Mouse (Mus musculus) embryonic facial prominence, embryonic 14.5 days (tissue): ENCODE data around the gene Pimreg. TPM values are rescaled to one million over a fixed set of nuclear protein-coding genes. Genes with fewer than 3 reads are reported as not detected.

Experiments
- ATAC-seq: fragments of 200-750 bp; cut with Nextera tagmentation; 2 replicates; pipeline ENCODE4 v1.8.0; 2017; ENCODE audit warnings: low read depth, moderate number of reproducible peaks, moderate TSS enrichment
- DNase-seq: peaks from one replicate; pipeline ENCODE4 v3.0.0-alpha.2; 2015; ENCODE audit warnings: low spot score
- H3K27ac ChIP-seq: fragments of 300-500 bp; sonication (generic); replicated peaks from 2 replicates; pipeline ENCODE4 v1.5.1; 2014; ENCODE audit warnings: low read depth, mild to moderate bottlenecking, low read length, moderate library complexity
- H3K27me3 ChIP-seq: fragments of 300-500 bp; sonication (generic); replicated peaks from 2 replicates; pipeline ENCODE4 v1.6.1; 2014; ENCODE audit warnings: low read length; ENCODE audit not compliant: control insufficient read depth, insufficient read depth
- H3K36me3 ChIP-seq: fragments of 300-500 bp; sonication (generic); 2 replicates; pipeline ENCODE4 v1.6.1; 2014; ENCODE audit warnings: low read length, mixed read lengths; ENCODE audit not compliant: control insufficient read depth, insufficient read depth
- H3K4me1 ChIP-seq: fragments of 300-500 bp; sonication (generic); 2 replicates; pipeline ENCODE4 v1.6.1; 2014; ENCODE audit warnings: antibody characterized with exemption, low read length; ENCODE audit not compliant: control insufficient read depth, insufficient read depth
- H3K4me2 ChIP-seq: fragments of 300-500 bp; sonication (generic); 2 replicates; pipeline ENCODE4 v1.6.1; 2014; ENCODE audit warnings: low read depth, mild to moderate bottlenecking, low read length, moderate library complexity, mixed read lengths
- H3K4me3 ChIP-seq: fragments of 300-500 bp; sonication (generic); 2 replicates; pipeline ENCODE4 v1.5.1; 2014; ENCODE audit warnings: low read depth, mild to moderate bottlenecking, low read length
- H3K9ac ChIP-seq: fragments of 300-500 bp; sonication (generic); 2 replicates; pipeline ENCODE4 v1.6.1; 2014; ENCODE audit warnings: low read depth, mild to moderate bottlenecking, low read length, moderate library complexity, mixed read lengths
- H3K9me3 ChIP-seq: fragments of 300-500 bp; sonication (generic); 2 replicates; pipeline ENCODE4 v1.6.1; 2016; ENCODE audit warnings: low read length; ENCODE audit not compliant: control insufficient read depth
- WGBS: fragments of 180-500 bp; shearing (Covaris S2); extraction: QIAGEN DNeasy Blood & Tissue Kit; methylation state at CpG from one replicate; pipeline ENCODE4 v1.1.7; 2014; 5-methylcytosine and 5-hydroxymethylcytosine counted together
- polyA plus RNA-seq: library from polyadenylated mRNA; unstranded; fragments of >200 nt; fragmentation: Nextera tagmentation; extraction: Ambion mirVana; gene quantifications from 2 replicates; pipeline ENCODE4 v1.2.1, GENCODE M21; 2014

Gene Pimreg
- polyA plus RNA-seq, 1 experiment from 2014 or later: 77.9 TPM

- H3K4me2 ChIP-seq: no peak overlapping the region
- H3K4me3 ChIP-seq: no peak overlapping the region
- no peak for DNase-seq
- H3K9me3 ChIP-seq: no peaks in the 10 kb centered on the region
- 0 out of 2 replicates have a peak overlapping the region, but pooled peaks have one; percentile 6 for H3K27ac ChIP-seq
- no peak for ATAC-seq
- H3K4me1 ChIP-seq: peaks cover 10% of the 10 kb centered on the region; the same call in 1 of the 2 replicates
- 39% methylated on average over 8 of the region's 10 CpGs for WGBS
- H3K27me3 ChIP-seq: no peaks in the 10 kb centered on the region; the same call in none of the 2 replicates
- H3K36me3 ChIP-seq: no peaks in the 10 kb centered on the region
- H3K9ac ChIP-seq: no peak overlapping the region
These were observed 18.3 kb upstream of the Pimreg start for GRCm38 (mm10) chr11:72023581-72023980.

- no peaks in the 10 kb centered on the region for H3K36me3 ChIP-seq
- H3K27me3 ChIP-seq: no peaks in the 10 kb centered on the region; the same call in none of the 2 replicates
- no peak overlapping the region for H3K9ac ChIP-seq
- H3K4me3 ChIP-seq: no peak overlapping the region
- H3K4me1 ChIP-seq: peaks cover 10% of the 10 kb centered on the region; the same call in 1 of the 2 replicates
- ATAC-seq (no peak; the same call in 1 of the 2 replicates), DNase-seq (peak; percentile 56)
- WGBS: 18% methylated on average over 5 of the region's 5 CpGs
- no peaks in the 10 kb centered on the region for H3K9me3 ChIP-seq
- H3K27ac ChIP-seq: no peak overlapping the region
- H3K4me2 ChIP-seq: no peak overlapping the region
These were observed 17.5 kb upstream of the Pimreg start for GRCm38 (mm10) chr11:72024193-72024781.

DNA sequence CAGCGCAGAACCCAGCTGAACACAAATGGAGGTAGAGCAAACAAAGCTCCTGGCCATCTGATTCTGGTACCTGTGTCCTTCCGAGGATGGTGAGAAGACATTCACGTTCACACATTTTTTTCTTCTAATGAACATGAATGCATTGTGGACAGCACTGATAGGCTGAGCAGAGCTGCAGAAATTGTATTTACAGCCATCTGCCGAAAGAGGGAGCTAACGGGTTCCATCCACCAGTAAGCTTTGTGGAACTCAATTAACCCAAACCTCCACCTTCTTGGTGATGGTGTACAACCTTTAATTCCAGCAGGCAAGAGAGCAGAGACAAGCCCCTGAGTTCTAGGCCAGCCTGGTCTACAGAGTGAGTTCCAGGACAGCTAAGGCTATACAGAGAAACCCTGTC is 16.0 kb upstream of the Pimreg start:
- Histone ChIP-seq H3K4me3 (no peak overlapping the region), H3K4me2 (no peak overlapping the region), H3K36me3 (no peaks in the 10 kb centered on the region), H3K4me1 (peaks cover 10% of the 10 kb centered on the region; the same call in 1 of the 2 replicates), H3K27ac (no peak overlapping the region), H3K27me3 (peaks cover 9% of the 10 kb centered on the region), H3K9me3 (no peaks in the 10 kb centered on the region), H3K9ac (no peak overlapping the region)
- no peak for ATAC-seq
- DNase-seq: no peak
- WGBS: 41% methylated on average over 5 of the region's 5 CpGs

- ATAC-seq (no peak), DNase-seq (no peak)
- no peak overlapping the region for H3K9ac ChIP-seq
- peaks cover 9% of the 10 kb centered on the region for H3K27me3 ChIP-seq
- peaks cover 10% of the 10 kb centered on the region; the same call in 1 of the 2 replicates for H3K4me1 ChIP-seq
- 76% methylated on average over 9 of the region's 9 CpGs for WGBS
- no peak overlapping the region for H3K4me3 ChIP-seq
- no peaks in the 10 kb centered on the region for H3K9me3 ChIP-seq
- no peak overlapping the region for H3K27ac ChIP-seq
- H3K4me2 ChIP-seq: no peak overlapping the region
- no peaks in the 10 kb centered on the region for H3K36me3 ChIP-seq
These were observed 15.3 kb upstream of the Pimreg start for GRCm38 (mm10) chr11:72026516-72026915.

DNA sequence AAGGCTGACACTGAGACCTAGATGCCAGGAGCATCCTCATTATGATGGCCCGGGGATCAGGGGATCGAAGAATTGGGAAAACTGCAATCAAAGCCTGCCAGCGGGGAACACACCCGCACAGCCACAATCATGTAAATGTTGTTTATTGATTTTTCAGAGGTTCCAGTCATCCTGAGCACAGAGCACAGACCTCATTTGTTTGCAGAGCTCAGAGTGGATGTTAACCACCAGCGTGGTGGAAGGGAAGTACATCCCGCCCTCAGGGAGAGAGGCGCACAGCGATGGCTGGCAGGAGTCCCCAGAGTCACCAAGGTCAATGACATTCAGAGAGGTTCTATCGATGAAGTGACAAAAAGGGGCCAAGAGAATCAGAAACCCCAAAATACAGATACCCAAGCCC is 14.0 kb upstream of the Pimreg start:
- ATAC-seq (no peak), DNase-seq (no peak)
- Histone ChIP-seq H3K27ac (no peak overlapping the region), H3K4me1 (peaks cover 8% of the 10 kb centered on the region; the same call in 1 of the 2 replicates), H3K4me2 (no peak overlapping the region), H3K36me3 (no peaks in the 10 kb centered on the region), H3K9ac (no peak overlapping the region), H3K27me3 (peaks cover 9% of the 10 kb centered on the region), H3K4me3 (no peak overlapping the region), H3K9me3 (no peaks in the 10 kb centered on the region)
- 64% methylated on average over 9 of the region's 9 CpGs for WGBS

- Histone ChIP-seq H3K4me3 (no peak overlapping the region), H3K27me3 (peaks cover 9% of the 10 kb centered on the region), H3K4me1 (no peaks in the 10 kb centered on the region), H3K9me3 (no peaks in the 10 kb centered on the region), H3K36me3 (no peaks in the 10 kb centered on the region), H3K4me2 (no peak overlapping the region), H3K27ac (no peak overlapping the region), H3K9ac (no peak overlapping the region)
- peak; percentile 73; the same call in 1 of the 2 replicates for ATAC-seq
- WGBS: 17% methylated on average over 23 of the region's 23 CpGs
- DNase-seq: peak; percentile 68
These were observed 12.7 kb upstream of the Pimreg start for GRCm38 (mm10) chr11:72029143-72029542.

GRCm38 (mm10) chr11:72031353-72031752 is 10.5 kb upstream of the Pimreg start:
- Histone ChIP-seq H3K36me3 (no peaks in the 10 kb centered on the region), H3K9ac (no peak overlapping the region), H3K27ac (no peak overlapping the region), H3K4me3 (no peak overlapping the region), H3K9me3 (no peaks in the 10 kb centered on the region), H3K27me3 (peaks cover 9% of the 10 kb centered on the region), H3K4me2 (no peak overlapping the region), H3K4me1 (no peaks in the 10 kb centered on the region)
- DNase-seq (no peak), ATAC-seq (no peak)
- 89% methylated on average over 7 of the region's 7 CpGs for WGBS

- peaks cover 9% of the 10 kb centered on the region for H3K27me3 ChIP-seq
- no peak overlapping the region for H3K4me2 ChIP-seq
- no peaks in the 10 kb centered on the region for H3K4me1 ChIP-seq
- no peaks in the 10 kb centered on the region for H3K36me3 ChIP-seq
- H3K9me3 ChIP-seq: no peaks in the 10 kb centered on the region
- no peak overlapping the region for H3K4me3 ChIP-seq
- no peak overlapping the region for H3K27ac ChIP-seq
- no peak for ATAC-seq
- no peak for DNase-seq
- WGBS: 72% methylated on average over 4 of the region's 4 CpGs
- H3K9ac ChIP-seq: no peak overlapping the region
These were observed 9.7 kb upstream of the Pimreg start for GRCm38 (mm10) chr11:72032091-72032490.

DNA sequence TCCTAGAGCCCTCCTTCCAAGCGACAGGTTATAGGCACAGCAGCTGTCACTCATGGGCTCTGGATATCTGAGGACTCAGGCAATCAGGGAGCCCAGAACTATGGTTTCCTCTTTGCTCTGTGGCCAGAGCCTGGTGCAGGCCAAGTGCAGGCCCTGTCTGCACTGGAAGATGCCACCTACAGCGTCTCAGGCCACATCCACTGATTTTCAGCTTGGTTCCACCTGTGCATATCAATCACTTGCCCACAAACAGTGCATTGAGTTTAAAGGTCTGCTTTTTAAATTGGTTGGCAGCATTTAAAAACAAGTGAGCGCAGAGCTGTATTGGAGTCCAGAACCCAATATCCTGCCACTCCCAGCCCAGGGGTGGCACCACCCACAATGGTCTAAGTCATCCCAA is 9.2 kb upstream of the Pimreg start:
- Histone ChIP-seq H3K4me2 (no peak overlapping the region), H3K9me3 (no peaks in the 10 kb centered on the region), H3K4me3 (no peak overlapping the region), H3K36me3 (no peaks in the 10 kb centered on the region), H3K9ac (no peak overlapping the region), H3K4me1 (no peaks in the 10 kb centered on the region), H3K27ac (no peak overlapping the region), H3K27me3 (peaks cover 9% of the 10 kb centered on the region)
- no peak for ATAC-seq
- DNase-seq: no peak
- 79% methylated on average over 3 of the region's 3 CpGs for WGBS
